Mouse (Mus musculus) hematopoietic multipotent progenitor cell, adult 10-12 weeks (in vitro differentiated cells): ENCODE measurements around the gene Enpp4. TPM values are rescaled to one million over a fixed set of nuclear protein-coding genes. Genes with fewer than 3 reads are reported as not detected.

Experiments used
- polyA plus RNA-seq: library from polyadenylated mRNA; stranded (reverse); fragments of >175 nt; gene quantifications from 2 replicates; pipeline ENCODE4 v1.2.3, GENCODE M21; 2012; ENCODE audit warnings: low replicate concordance

The Enpp4 gene
- polyA plus RNA-seq = 0.40 and 1.4 TPM in 2 replicates

GRCm38 (mm10) chr17:44105287-44106138, at the start of gene Enpp4:
Enpp4 (minus strand) TSS chr17:44105809.

GRCm38 (mm10) chr17:44078631-44079350, 26.8 kb downstream of the Enpp4 start, which contains the start of gene Enpp5:
Enpp5 (plus strand) TSS chr17:44078813.

Other genes with a start within 250 kb of the Enpp4 start
- gene Enpp5, start 27.0 kb downstream of the Enpp4 start, polyA plus RNA-seq = 0.22 and 0.61 TPM in 2 replicates
- gene Clic5, start 82.8 kb upstream of the Enpp4 start, polyA plus RNA-seq = 0.66 and 0.91 TPM in 2 replicates